Mouse (Mus musculus) layer of hippocampus, adult 11-12 months (tissue): Measurements from ENCODE around the gene Hectd4.
"Not testable (repeated sequence)": the region's sequence is repeated elsewhere in the genome, so short reads cannot be mapped to it uniquely, and the experiment has no call there.

ENCODE experiments used
- DNase-seq: peaks from one replicate; pipeline ENCODE4 v3.0.0; 2022; ENCODE audit warnings: low spot score

The Hectd4 gene

GRCm38 (mm10) chr5:121361696-121362095 is 141.7 kb downstream of the Hectd4 start:
- DNase-seq = no peak

GRCm38 (mm10) chr5:121363441-121363840 is 143.4 kb downstream of the Hectd4 start:
- DNase-seq = no peak

DNA sequence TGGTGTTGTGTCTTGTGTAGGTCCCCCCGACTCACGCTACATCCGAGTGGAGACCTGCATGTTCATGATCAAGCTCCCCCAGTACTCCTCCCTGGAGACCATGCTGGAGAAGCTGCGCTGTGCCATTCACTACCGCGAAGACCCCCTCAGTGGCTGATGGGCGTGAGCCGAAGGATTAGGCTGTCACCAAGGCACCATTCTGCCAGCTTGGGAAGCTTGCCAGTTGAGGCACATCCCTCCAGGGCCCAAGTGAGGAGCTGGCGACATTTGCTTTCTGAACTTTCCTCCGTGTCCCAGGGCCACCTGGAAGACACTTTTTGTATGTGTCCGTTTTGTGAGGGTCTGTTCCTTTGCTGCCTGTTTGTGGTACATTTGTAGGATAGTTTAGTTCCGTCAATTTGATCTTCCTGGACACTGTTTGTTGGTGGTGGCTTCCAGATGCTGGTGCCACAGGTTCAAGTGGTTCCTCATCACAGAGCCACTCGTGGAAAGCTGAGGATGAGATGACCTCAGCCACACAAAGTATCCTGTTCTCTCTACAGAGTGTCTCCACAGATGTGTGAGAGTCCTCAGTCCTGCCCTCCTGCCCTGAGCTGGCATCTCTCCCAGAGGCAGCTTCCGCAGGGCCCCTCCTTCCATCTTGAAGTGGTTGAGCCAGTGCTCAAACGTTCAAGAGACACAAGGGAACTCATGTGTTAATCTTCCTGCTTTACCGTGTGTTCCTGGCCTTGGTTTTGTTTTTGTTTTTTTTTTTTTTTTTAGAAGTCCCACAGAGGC is 146.6 kb downstream of the Hectd4 start:
- DNase-seq = no peak

DNA sequence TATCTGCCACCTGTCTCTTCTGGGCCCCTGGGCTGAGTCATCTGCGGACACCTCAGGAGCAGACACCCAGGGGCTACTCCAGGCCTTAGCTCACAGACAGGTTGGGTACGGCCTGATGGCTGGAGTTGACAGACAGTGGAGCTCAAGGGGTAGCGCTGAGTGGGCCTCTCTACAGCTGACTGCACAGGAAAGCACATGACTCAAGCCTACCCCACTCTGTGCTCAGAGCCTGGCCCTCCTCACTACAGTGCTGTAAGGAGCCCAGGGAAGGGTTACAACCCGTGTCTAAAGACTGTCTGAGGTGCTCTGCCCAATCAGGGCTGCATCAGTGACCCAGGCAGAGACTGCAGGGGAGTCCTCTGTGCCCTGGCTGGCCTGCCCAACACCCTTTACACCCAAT is 147.2 kb downstream of the Hectd4 start:
- DNase-seq = no peak

DNA sequence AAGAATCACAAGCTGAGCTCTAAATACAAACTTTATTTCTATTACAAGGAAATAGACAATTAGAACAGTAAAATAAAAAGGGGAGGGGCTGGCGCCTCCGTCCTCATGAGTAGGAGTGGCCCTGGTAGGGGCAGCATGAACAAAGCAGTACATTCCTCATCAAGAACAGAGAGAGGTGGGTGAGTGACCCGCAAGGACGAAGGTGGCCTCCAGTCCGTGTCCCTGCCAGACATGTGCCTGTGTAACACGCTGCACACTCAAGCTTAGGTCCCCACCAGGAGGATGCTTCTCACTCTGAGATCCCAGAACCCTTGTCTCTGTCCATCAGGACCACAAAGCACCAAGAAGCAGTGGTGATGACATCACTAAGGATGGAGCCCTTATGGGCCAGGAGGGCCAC is 151.7 kb downstream of the Hectd4 start:
- DNase-seq = no peak

GRCm38 (mm10) chr5:121374790-121375189 is 154.8 kb downstream of the Hectd4 start:
- no peak for DNase-seq

DNA sequence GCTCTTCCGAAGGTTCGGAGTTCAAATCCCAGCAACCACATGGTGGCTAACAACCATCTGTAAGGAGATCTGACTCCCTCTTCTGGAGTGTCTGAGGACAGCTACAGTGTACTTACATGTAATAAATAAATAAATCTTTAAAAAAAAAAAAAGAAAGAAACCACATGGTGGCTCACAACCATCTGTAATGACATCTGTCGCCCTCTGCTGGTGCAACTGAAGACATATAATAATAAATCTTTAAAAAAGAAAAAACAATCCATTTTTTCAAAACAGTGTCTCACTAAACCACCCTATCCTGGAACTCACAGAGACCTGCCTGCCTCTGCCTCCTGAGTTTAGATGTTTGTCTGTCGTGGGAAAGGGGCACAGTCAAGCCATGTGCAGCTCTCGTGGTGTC is 157.0 kb downstream of the Hectd4 start:
- DNase-seq = not testable (repeated sequence)

GRCm38 (mm10) chr5:121378678-121379256 is 158.7 kb downstream of the Hectd4 start:
- DNase-seq = no peak

- DNase-seq = no peak
These were observed 160.7 kb downstream of the Hectd4 start for GRCm38 (mm10) chr5:121380692-121381091.

- no peak for DNase-seq
These were observed 164.1 kb downstream of the Hectd4 start for GRCm38 (mm10) chr5:121383857-121384756.

DNA sequence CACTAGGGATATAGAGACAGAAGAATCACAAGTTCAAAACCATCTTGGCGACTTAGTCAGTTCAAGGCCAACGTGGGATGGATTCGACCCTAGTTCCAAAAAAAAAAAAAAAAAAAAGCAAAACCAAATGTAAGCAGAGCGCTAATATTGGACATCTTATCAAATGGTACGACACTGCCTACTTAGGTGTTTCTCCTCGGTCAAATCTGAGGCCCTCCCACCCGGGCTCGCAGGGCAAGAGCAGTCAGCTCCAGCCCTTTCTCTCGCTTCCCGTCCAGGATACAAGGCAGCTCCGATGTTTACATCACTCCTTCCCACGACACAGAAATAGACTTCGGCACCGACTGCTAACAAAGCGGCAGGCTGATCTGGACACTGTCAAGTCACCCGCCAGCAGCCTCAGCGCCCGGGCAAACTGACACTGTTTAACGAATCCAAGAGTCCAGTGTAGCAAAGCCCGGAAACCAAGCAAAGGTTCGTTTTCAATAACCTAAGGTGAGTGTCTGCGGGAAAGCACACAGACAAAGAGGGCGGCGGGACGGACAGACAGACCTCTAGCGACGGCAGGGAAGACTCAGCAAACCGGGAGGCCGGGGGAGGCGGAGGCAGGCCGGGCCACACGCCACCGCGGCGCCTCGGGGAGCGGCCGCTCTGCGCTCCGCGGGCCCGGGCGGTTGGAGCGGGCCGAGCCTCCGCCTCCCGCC is 164.9 kb downstream of the Hectd4 start:
- peak; percentile 51 for DNase-seq

DNA sequence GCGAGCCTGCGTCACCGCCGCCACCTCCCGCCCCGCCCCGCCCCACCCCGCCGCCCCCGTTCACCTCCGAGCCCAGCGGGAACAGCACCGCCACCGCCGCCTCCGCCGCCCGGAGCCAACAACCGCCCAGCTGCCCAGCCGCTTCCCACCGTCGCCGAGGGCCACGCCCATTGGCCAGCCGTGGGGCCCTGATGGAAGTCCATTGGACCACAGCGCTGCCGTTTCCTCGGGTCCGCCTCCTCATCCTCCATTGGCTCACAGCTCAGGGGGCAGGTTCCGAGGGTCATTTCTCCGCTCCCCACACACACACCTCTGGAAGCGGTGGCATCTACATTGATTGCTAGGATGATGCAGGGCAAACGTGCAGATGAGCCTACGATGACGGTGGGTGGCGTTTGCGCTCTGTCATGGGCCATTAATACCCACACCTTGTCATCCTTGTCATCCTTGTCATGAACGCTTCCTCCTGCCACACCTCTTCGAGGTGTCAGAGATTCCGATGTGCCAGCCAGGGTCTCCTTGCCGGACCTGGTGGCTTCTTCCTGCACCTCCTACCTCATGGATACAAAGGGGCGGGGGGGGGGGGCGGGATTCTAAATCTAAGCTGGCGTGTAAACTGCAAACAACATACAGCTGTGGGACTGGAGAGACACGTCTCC is 165.6 kb downstream of the Hectd4 start, which contains the start of gene Trafd1:
Trafd1 (minus strand) TSS at position 172 of the 659 bp plus-strand sequence.
- peak; percentile 94 for DNase-seq

GRCm38 (mm10) chr5:121386120-121386909 is 166.3 kb downstream of the Hectd4 start:
- DNase-seq = no peak

DNA sequence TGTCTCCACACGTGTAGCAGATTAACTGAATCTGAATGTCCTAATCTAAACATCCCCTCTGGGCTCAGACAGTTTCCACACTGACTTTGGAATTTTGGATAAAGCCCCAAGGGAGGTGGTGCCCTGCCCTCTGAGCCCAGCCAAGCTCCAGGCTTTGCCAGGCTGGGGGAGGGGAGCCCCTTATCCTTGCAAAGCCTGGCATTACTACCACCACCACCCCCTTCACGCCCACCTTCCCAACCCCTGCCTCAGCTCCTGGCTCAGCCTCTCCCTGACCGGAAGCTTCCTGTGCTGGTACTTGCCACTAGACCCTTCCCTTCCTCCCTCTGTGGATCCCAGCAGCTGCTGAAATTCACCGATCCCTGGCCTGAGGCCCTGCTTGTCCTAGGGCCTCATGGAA is 167.1 kb downstream of the Hectd4 start:
- DNase-seq = no peak

- peak; percentile 57 for DNase-seq
These were observed 169.1 kb downstream of the Hectd4 start for GRCm38 (mm10) chr5:121389106-121389505.

DNA sequence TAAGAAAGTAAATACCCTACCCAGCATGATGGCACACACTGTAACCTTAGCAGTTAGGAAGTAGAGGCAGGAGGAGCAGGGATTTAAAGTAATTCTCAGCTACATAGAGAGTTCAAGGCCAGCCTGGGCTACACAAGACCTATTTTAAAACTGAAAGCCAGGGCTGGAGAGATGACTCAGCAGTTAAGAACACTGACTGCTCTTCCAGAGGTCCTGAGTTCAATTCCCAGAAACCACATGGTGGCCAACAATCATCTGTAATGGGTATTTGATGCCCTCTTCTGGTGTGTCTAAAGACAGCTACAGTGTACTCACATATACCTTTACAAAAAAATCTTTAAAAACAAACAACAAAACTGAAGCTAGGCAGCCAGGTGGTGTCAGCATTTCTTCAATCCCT is 169.7 kb downstream of the Hectd4 start:
- DNase-seq = no peak

DNA sequence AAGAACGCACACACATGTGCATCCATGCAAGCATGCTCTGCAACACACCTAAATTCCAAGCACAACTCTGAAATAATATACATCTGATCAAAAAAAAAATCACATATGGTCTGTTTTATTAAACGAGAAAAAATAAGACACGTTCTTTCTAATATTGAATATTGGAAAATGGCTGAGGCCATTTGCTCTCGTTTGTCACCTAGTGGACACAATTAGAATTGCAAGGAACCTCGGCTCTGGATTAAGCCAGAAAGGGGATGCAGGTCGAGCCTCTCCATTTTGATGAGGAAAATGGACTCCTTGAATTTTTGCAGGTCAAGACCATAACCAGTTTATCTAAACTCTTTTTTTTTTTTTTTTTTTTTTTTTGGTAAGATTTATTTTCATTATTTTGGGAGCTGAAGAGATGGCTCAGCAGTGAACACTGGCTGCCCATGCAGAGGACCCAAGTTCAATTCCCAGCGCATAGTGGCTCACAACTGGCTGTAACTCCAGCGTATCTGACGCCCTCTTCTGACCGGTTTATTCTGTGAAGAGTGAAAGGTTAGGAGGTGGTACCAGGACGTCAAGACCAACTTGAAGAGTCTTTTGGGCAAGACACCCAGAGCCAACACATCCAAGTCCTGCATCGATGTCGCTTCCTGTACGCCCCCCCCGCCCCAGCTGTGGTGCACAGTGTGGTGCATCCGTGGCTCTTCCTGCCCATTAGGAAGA is 172.8 kb downstream of the Hectd4 start:
- peak; percentile 60 for DNase-seq

- no peak for DNase-seq
These were observed 173.4 kb downstream of the Hectd4 start for GRCm38 (mm10) chr5:121393402-121393801.

GRCm38 (mm10) chr5:121395621-121396020 is 175.6 kb downstream of the Hectd4 start:
- DNase-seq = no peak
